Mouse (Mus musculus): ENCODE data around the gene Sel1l3. TPM values are rescaled to one million over a fixed set of nuclear protein-coding genes. Genes with fewer than 3 reads are reported as not detected.

Gene Sel1l3
- polyA plus RNA-seq, 1 experiment from 2014 or later, result 11.1 TPM

DNA sequence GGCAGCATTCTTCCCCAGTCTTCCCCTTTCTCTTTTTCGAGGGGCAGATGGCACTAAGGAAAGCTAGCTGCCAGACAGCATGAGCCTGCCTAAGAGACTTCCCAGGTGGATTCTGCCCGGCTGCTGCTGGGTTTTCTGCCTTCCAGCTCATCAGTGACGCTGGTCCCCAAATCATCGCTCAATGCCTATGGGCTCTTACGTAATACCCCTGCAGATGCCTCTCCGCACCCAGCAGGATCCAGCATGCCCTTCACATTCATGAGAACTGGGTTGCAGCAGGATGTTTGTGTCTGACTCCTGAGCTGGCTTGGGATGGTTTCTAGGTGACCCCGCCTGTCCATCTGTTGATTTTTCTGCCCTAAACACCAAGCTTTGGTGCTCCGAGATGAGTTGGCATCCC, 75.7 kb downstream of the Sel1l3 start:
- 79% methylated on average over 8 of the region's 8 CpGs for WGBS
- ATAC-seq (replicated peaks; ENCODE audit: low FRiP score, low TSS enrichment, low read depth) (no peak), DNase-seq (ENCODE audit: low spot score) (no peak)
- Histone ChIP-seq H3K9ac (ENCODE audit: low read length) (no peak overlapping the region), H3K27me3 (replicated peaks; ENCODE audit: control insufficient read depth, insufficient read depth, low read length) (no peaks in the 10 kb centered on the region), H3K4me3 (ENCODE audit: low read depth, low read length) (no peak overlapping the region), H3K9me3 (ENCODE audit: control insufficient read depth, low read length) (no peaks in the 10 kb centered on the region), H3K27ac (ENCODE audit: low read depth) (no peak overlapping the region), H3K4me1 (replicated peaks; ENCODE audit: control insufficient read depth, insufficient read depth, low read length) (no peaks in the 10 kb centered on the region), H3K36me3 (ENCODE audit: control insufficient read depth, insufficient read depth, low read length) (no peaks in the 10 kb centered on the region), H3K4me2 (ENCODE audit: low read length) (no peak overlapping the region)

DNA sequence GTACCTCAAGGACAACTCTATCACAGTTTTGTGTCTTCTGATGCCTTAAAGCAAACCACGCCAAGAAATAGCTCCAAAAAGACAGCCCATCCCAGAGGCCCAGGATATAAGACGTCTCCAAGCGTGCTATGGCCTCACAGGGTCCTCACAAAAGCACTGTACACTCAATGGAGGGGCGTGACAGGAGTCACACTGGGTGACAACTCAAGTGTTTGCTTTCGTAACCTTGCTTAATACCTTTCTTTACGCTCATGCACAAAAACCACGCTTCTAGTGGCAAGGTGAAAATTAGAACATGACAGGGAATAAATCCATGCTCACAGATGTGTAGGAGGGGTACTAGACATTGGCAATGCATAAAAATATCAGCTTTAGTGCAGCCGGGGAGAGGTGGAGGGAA, 77.7 kb downstream of the Sel1l3 start:
- no peak overlapping the region for H3K9ac ChIP-seq (ENCODE audit: low read length)
- H3K4me1 ChIP-seq (replicated peaks; ENCODE audit: control insufficient read depth, insufficient read depth, low read length), result no peaks in the 10 kb centered on the region
- H3K9me3 ChIP-seq (ENCODE audit: control insufficient read depth, low read length), result no peaks in the 10 kb centered on the region
- no peak overlapping the region for H3K4me3 ChIP-seq (ENCODE audit: low read depth, low read length)
- ATAC-seq (replicated peaks; ENCODE audit: low FRiP score, low TSS enrichment, low read depth) (no peak), DNase-seq (ENCODE audit: low spot score) (no peak)
- no peaks in the 10 kb centered on the region for H3K36me3 ChIP-seq (ENCODE audit: control insufficient read depth, insufficient read depth, low read length)
- no peak overlapping the region for H3K4me2 ChIP-seq (ENCODE audit: low read length)
- no peaks in the 10 kb centered on the region for H3K27me3 ChIP-seq (replicated peaks; ENCODE audit: control insufficient read depth, insufficient read depth, low read length)
- no peak overlapping the region for H3K27ac ChIP-seq (ENCODE audit: low read depth)
- WGBS, result 80% methylated on average over 8 of the region's 8 CpGs

DNA sequence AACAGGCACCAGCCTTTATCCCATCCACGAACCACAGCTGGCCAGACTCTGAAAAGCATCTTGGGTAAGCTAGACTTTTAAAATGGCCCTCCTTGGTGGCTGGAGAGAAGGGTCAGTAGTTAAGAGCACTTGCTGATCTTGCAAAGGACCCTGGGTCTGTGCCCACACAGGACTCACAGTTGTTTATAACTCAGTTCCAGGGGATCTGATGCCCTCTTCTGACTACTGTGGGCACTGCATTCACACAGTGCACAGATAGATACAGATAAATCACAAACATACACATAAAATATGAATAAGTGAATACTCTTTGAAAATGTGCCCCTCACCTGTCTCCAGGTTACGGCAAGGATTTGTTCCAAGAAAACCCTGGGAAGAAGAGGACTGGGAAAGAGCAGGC, 79.7 kb downstream of the Sel1l3 start:
- no peak overlapping the region for H3K4me3 ChIP-seq (ENCODE audit: low read depth, low read length)
- no peak overlapping the region for H3K27ac ChIP-seq (ENCODE audit: low read depth)
- no peak overlapping the region for H3K4me2 ChIP-seq (ENCODE audit: low read length)
- WGBS, result 88% methylated on average over 2 of the region's 2 CpGs
- no peak for ATAC-seq (replicated peaks; ENCODE audit: low FRiP score, low TSS enrichment, low read depth)
- no peaks in the 10 kb centered on the region for H3K9me3 ChIP-seq (ENCODE audit: control insufficient read depth, low read length)
- H3K9ac ChIP-seq (ENCODE audit: low read length), result no peak overlapping the region
- H3K27me3 ChIP-seq (replicated peaks; ENCODE audit: control insufficient read depth, insufficient read depth, low read length), result no peaks in the 10 kb centered on the region
- DNase-seq (ENCODE audit: low spot score), result no peak
- no peaks in the 10 kb centered on the region for H3K4me1 ChIP-seq (replicated peaks; ENCODE audit: control insufficient read depth, insufficient read depth, low read length)
- H3K36me3 ChIP-seq (ENCODE audit: control insufficient read depth, insufficient read depth, low read length), result no peaks in the 10 kb centered on the region

DNA sequence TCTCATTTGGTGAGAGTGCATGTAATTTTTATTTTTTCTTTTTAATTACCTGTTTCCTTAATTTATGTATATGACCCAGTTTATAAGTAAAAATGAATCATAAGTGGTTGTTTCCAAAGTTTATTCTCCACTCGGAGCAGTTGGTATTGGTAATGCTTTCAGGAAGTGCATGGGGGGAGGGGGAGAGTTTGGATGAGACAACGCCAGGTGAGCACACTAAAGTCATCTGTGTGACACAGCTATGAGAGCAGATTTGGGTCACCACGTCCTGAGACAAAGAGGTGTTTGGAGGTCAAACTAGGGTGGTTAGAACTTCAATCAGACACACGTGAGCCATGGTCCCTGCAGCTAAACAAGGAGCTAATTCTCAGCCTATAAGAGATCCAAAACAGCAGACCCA, 89.0 kb downstream of the Sel1l3 start:
- no peak for DNase-seq (ENCODE audit: low spot score)
- Histone ChIP-seq H3K27me3 (replicated peaks; ENCODE audit: control insufficient read depth, insufficient read depth, low read length) (no peaks in the 10 kb centered on the region), H3K36me3 (ENCODE audit: control insufficient read depth, insufficient read depth, low read length) (no peaks in the 10 kb centered on the region), H3K9me3 (ENCODE audit: control insufficient read depth, low read length) (no peaks in the 10 kb centered on the region), H3K27ac (ENCODE audit: low read depth) (no peak overlapping the region), H3K9ac (ENCODE audit: low read length) (no peak overlapping the region), H3K4me2 (ENCODE audit: low read length) (no peak overlapping the region), H3K4me3 (ENCODE audit: low read depth, low read length) (no peak overlapping the region), H3K4me1 (replicated peaks; ENCODE audit: control insufficient read depth, insufficient read depth, low read length) (no peaks in the 10 kb centered on the region)
- no peak for ATAC-seq (replicated peaks; ENCODE audit: low FRiP score, low TSS enrichment, low read depth)
- WGBS, result 43% methylated on average over 4 of the region's 4 CpGs

DNA sequence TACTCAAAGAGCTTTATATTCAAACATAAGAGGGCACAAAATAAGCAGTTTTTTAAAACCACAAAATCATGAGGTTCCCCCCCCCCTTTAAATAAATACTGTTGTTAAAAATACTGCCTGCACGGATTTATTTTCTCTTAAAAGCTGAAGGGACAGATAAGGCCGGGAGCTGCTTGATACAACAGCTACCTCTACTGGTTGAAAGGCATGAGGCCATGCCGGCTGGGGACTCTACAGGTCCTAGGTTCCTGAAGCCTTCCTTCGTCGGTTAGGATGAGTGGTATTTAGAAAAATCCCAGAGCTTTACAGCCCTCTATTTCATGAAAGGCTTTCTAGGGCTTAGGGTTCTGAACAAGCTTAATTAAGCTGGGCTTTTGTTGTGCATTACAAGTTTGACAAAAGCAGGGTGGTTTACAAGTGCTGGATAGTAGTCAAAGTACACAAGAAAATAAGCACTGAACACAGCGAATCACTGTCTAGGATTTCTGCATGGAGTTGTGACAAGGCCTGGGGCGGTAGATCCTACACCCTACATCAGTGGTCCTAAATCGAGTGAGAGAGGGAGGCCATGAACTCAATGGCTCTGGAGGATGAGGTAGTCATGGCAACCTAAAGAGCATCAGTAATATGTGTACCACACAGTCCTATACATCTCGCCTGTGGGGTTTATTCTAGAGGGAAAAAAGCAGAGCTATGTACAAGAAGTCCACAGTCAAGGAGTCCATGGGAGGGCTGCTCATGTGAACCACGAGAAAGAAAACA, 90.0 kb downstream of the Sel1l3 start:
- Histone ChIP-seq H3K4me3 (ENCODE audit: low read depth, low read length) (no peak overlapping the region), H3K27ac (ENCODE audit: low read depth) (no peak overlapping the region), H3K27me3 (replicated peaks; ENCODE audit: control insufficient read depth, insufficient read depth, low read length) (no peaks in the 10 kb centered on the region), H3K9me3 (ENCODE audit: control insufficient read depth, low read length) (no peaks in the 10 kb centered on the region), H3K36me3 (ENCODE audit: control insufficient read depth, insufficient read depth, low read length) (no peaks in the 10 kb centered on the region), H3K4me2 (ENCODE audit: low read length) (no peak overlapping the region), H3K4me1 (replicated peaks; ENCODE audit: control insufficient read depth, insufficient read depth, low read length) (no peaks in the 10 kb centered on the region), H3K9ac (ENCODE audit: low read length) (no peak overlapping the region)
- 45% methylated on average over 10 of the region's 10 CpGs for WGBS
- ATAC-seq (replicated peaks; ENCODE audit: low FRiP score, low TSS enrichment, low read depth) (0 out of 2 replicates have a peak, but pooled peaks have one; percentile 65), DNase-seq (ENCODE audit: low spot score) (no peak)

DNA sequence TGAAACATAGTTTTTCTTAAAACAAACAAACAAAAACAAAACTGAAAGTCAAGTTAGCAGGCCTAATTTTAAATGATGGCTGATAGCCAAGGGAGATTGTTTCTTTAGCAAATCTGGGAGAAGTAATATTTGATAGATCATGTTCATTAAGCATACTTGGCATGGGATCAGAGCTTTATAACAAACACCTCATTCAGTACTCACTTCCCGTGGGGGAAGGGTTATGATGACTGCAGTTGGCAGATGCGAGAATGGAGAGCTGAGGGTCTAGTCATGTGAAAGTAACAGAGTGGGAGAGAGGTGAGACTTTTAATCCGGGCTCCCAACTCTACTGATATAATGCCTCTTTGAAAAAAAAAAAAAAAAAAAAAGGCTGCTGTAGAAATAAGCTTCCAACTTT, 94.0 kb downstream of the Sel1l3 start:
- DNase-seq (ENCODE audit: low spot score), result no peak
- Histone ChIP-seq H3K4me1 (replicated peaks; ENCODE audit: control insufficient read depth, insufficient read depth, low read length) (no peaks in the 10 kb centered on the region), H3K4me3 (ENCODE audit: low read depth, low read length) (no peak overlapping the region), H3K27me3 (replicated peaks; ENCODE audit: control insufficient read depth, insufficient read depth, low read length) (no peaks in the 10 kb centered on the region), H3K27ac (ENCODE audit: low read depth) (no peak overlapping the region), H3K4me2 (ENCODE audit: low read length) (no peak overlapping the region), H3K9ac (ENCODE audit: low read length) (no peak overlapping the region), H3K36me3 (ENCODE audit: control insufficient read depth, insufficient read depth, low read length) (no peaks in the 10 kb centered on the region), H3K9me3 (ENCODE audit: control insufficient read depth, low read length) (no peaks in the 10 kb centered on the region)
- WGBS, result 56% methylated on average over 3 of the region's 3 CpGs
- ATAC-seq (replicated peaks; ENCODE audit: low FRiP score, low TSS enrichment, low read depth), result no peak

DNA sequence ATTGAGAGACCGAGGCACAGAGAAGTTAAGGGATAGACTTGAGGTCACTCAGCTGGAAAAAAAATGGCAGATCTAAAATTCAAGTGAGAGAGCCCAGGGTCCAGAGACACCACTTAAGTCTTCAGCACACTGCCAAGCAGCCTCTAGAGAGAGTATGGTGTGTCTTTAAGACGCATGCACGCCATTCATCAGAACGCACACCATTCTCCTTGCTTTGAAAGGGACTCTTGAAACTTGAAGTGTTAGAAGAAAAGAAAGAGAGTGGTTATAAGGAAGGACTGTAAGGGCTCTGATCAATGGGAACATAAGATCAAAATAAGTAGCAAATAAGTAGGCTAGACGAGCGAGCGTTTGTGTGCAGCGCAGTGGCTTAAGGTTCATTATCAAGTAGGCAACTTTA, 95.5 kb downstream of the Sel1l3 start:
- Histone ChIP-seq H3K9ac (ENCODE audit: low read length) (no peak overlapping the region), H3K9me3 (ENCODE audit: control insufficient read depth, low read length) (peaks cover under 1% of the 10 kb centered on the region; the same call in 1 of the 2 replicates), H3K4me2 (ENCODE audit: low read length) (no peak overlapping the region), H3K27me3 (replicated peaks; ENCODE audit: control insufficient read depth, insufficient read depth, low read length) (no peaks in the 10 kb centered on the region), H3K4me3 (ENCODE audit: low read depth, low read length) (no peak overlapping the region), H3K4me1 (replicated peaks; ENCODE audit: control insufficient read depth, insufficient read depth, low read length) (no peaks in the 10 kb centered on the region), H3K27ac (ENCODE audit: low read depth) (no peak overlapping the region), H3K36me3 (ENCODE audit: control insufficient read depth, insufficient read depth, low read length) (no peaks in the 10 kb centered on the region)
- ATAC-seq (replicated peaks; ENCODE audit: low FRiP score, low TSS enrichment, low read depth) (no peak), DNase-seq (ENCODE audit: low spot score) (no peak)
- WGBS, result 95% methylated on average over 8 of the region's 8 CpGs

DNA sequence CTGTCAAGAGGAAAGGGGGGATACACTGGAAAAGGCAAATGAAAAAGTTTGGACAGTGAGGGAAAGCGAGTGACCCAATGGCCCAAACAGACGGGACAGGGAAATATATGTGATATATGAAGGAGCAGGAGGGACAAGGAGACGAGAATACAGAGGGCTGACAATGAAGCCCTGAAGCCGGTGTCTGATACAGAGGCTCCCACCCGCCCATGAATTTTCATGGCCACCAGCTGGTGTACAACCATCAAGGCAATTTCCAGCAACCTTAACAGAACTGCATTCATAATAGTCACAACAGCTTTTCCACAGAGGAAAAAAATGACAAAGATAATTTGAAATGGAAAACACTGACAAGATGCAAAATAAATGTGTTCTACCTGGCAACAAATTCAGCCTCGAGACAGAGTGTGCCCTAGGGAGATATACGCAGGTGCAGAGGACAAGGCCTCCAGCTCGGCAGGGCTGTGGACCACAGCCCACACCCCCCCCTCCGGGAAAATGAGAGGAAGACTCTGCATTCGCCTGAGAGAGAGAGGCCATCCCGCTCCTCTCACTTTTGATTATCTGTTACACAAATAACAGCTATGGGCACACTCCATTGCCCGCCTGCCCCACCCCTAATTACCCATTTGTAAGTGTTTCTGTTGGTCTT, 99.0 kb downstream of the Sel1l3 start:
- no peak for DNase-seq (ENCODE audit: low spot score)
- Histone ChIP-seq H3K36me3 (ENCODE audit: control insufficient read depth, insufficient read depth, low read length) (no peaks in the 10 kb centered on the region), H3K4me2 (ENCODE audit: low read length) (no peak overlapping the region), H3K9ac (ENCODE audit: low read length) (no peak overlapping the region), H3K27ac (ENCODE audit: low read depth) (no peak overlapping the region), H3K4me3 (ENCODE audit: low read depth, low read length) (no peak overlapping the region), H3K9me3 (ENCODE audit: control insufficient read depth, low read length) (peaks cover 3% of the 10 kb centered on the region; the same call in 1 of the 2 replicates), H3K4me1 (replicated peaks; ENCODE audit: control insufficient read depth, insufficient read depth, low read length) (no peaks in the 10 kb centered on the region), H3K27me3 (replicated peaks; ENCODE audit: control insufficient read depth, insufficient read depth, low read length) (no peaks in the 10 kb centered on the region)
- ATAC-seq (replicated peaks; ENCODE audit: low FRiP score, low TSS enrichment, low read depth), result no peak
- 76% methylated on average over 12 of the region's 12 CpGs for WGBS

DNA sequence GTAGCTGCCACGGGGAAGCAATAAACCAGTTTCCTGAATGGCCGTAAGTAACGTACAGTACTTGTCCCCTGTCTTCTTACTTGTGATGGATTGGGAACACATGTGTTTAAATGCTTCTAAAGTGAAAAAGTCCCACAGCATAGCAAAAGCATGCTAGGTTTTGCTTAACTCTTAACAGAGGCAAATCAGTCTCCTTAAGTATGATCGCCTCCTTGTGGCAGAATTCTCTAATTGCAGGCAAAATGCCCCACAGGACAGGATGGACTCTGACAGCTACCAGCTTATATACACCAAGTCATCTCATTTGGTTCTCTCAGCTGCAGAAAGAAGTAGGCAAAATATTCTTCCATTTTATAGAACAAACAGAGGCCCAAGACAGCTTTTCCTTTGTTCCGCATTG, 100.8 kb downstream of the Sel1l3 start:
- Histone ChIP-seq H3K4me1 (replicated peaks; ENCODE audit: control insufficient read depth, insufficient read depth, low read length) (no peaks in the 10 kb centered on the region), H3K9me3 (ENCODE audit: control insufficient read depth, low read length) (peaks cover 3% of the 10 kb centered on the region; the same call in 1 of the 2 replicates), H3K27me3 (replicated peaks; ENCODE audit: control insufficient read depth, insufficient read depth, low read length) (no peaks in the 10 kb centered on the region), H3K4me2 (ENCODE audit: low read length) (no peak overlapping the region), H3K9ac (ENCODE audit: low read length) (no peak overlapping the region), H3K27ac (ENCODE audit: low read depth) (no peak overlapping the region), H3K36me3 (ENCODE audit: control insufficient read depth, insufficient read depth, low read length) (no peaks in the 10 kb centered on the region), H3K4me3 (ENCODE audit: low read depth, low read length) (no peak overlapping the region)
- DNase-seq (ENCODE audit: low spot score) (no peak), ATAC-seq (replicated peaks; ENCODE audit: low FRiP score, low TSS enrichment, low read depth) (no peak)
- 91% methylated on average over 5 of the region's 5 CpGs for WGBS
